In genomic region chr16:23973635-23974367, GRCm38 (mm10) we compare ENCODE assay signal across 35 mouse cellular contexts. TPM values are rescaled to one million over a fixed set of nuclear protein-coding genes. Genes with fewer than 3 reads are reported as not detected.
A peak's percentile ranks its signal among the peaks of the same experiment; 100 is the strongest.
DNase-seq lines count a peak whose midpoint lies in the region; ATAC-seq and TF ChIP-seq lines count a peak whose summit lies in the region.
"Had no signal": no experiment of that assay in that cellular context is flagged by ENCODE, and none has a peak within 500 bp of the region (broad histone marks: within the 10 kb centered on the region; RNA-seq: fewer than 3 reads in every experiment).

No protein-coding gene starts in this region.

- H3K27me3 ChIP-seq in cerebellum, adult 2 months (ENCODE audit: control insufficient read depth, insufficient read depth, low read length) = no peaks in the 10 kb centered on the region
- H3K27me3 ChIP-seq in intestine, postnatal 0 days (replicated peaks; ENCODE audit: control insufficient read depth, insufficient read depth, low read length) = no peaks in the 10 kb centered on the region
- no peaks in the 10 kb centered on the region for H3K27me3 ChIP-seq in intestine, embryonic 16.5 days (replicated peaks; ENCODE audit: control insufficient read depth, insufficient read depth, low read length)
- H3K27me3 ChIP-seq: CH12.LX; embryonic facial prominence, embryonic 12.5 days; embryonic facial prominence, embryonic 15.5 days; intestine, embryonic 15.5 days; Patski had no signal

- no peaks in the 10 kb centered on the region for H3K9me3 ChIP-seq in intestine, postnatal 0 days (ENCODE audit: control insufficient read depth)
- no peaks in the 10 kb centered on the region for H3K9me3 ChIP-seq in intestine, embryonic 16.5 days (ENCODE audit: control insufficient read depth, low read length)
- H3K9me3 ChIP-seq: embryonic facial prominence, embryonic 12.5 days; embryonic facial prominence, embryonic 15.5 days; hindbrain, embryonic 10.5 days; hindbrain, embryonic 13.5 days; intestine, embryonic 15.5 days had no signal

- H3K36me3 ChIP-seq in intestine, postnatal 0 days (ENCODE audit: control insufficient read depth, insufficient read depth) = no peaks in the 10 kb centered on the region; the same call in 1 of the 2 replicates
- H3K36me3 ChIP-seq in intestine, embryonic 16.5 days (ENCODE audit: control insufficient read depth, insufficient read depth, low read length) = no peaks in the 10 kb centered on the region
- H3K36me3 ChIP-seq: embryonic facial prominence, embryonic 12.5 days; G1E; hindbrain, embryonic 10.5 days; hindbrain, embryonic 13.5 days; intestine, embryonic 15.5 days had no signal

- TF ChIP-seq POLR2A in cerebellum, adult 2 months (IDR thresholded peaks at IDR 0.05; ENCODE audit: borderline replicate concordance, insufficient read depth, low read length) = no peak

- TF ChIP-seq CTCF in cerebellum, adult 2 months (IDR thresholded peaks at IDR 0.05; ENCODE audit: borderline replicate concordance, insufficient read depth, low read depth, low read length) = no peak
- no peak for TF ChIP-seq CTCF in intestine, postnatal 0 days (IDR thresholded peaks at IDR 0.05; ENCODE audit: low read depth)

- H3K27ac ChIP-seq in cerebellum, adult 2 months (ENCODE audit: insufficient read depth, low read length) = no peak overlapping the region
- peak overlapping the region; percentile 28; the same call in 1 of the 2 replicates for H3K27ac ChIP-seq in intestine, postnatal 0 days (ENCODE audit: low read depth, low read length)
- H3K27ac ChIP-seq in intestine, embryonic 16.5 days (ENCODE audit: low read length) = no peak overlapping the region
- H3K27ac ChIP-seq: embryonic facial prominence, embryonic 12.5 days; embryonic facial prominence, embryonic 15.5 days; hindbrain, embryonic 10.5 days; hindbrain, embryonic 13.5 days; intestine, embryonic 15.5 days had no signal

- peak; percentile 2 for DNase-seq in cerebellum, adult 9-11 months
- no peak for DNase-seq in cerebellum, adult 2 months
- DNase-seq in adipocyte (ENCODE audit: low spot score) = peak; percentile 60
- DNase-seq: adrenal gland, adult 2 months; adrenal gland, postnatal 14 days; B cell, adult 2 months; cerebellum, adult 18-20 months; cerebellum, postnatal 25 days; forebrain, postnatal 0 days; gastrocnemius, postnatal 36 days; heart, postnatal 36 days; kidney, adult 2 months had no signal

- peak overlapping the region; percentile 65 for H3K4me2 ChIP-seq in intestine, postnatal 0 days (replicated peaks; ENCODE audit: low read depth)
- H3K4me2 ChIP-seq in intestine, embryonic 16.5 days (ENCODE audit: low read depth, low read length) = no peak overlapping the region
- H3K4me2 ChIP-seq: embryonic facial prominence, embryonic 12.5 days; embryonic facial prominence, embryonic 15.5 days; heart, embryonic 11.5 days; hindbrain, embryonic 13.5 days; intestine, embryonic 15.5 days had no signal

- no peak overlapping the region for H3K4me3 ChIP-seq in cerebellum, adult 2 months (replicated peaks; ENCODE audit: insufficient read depth, low read depth, low read length)
- H3K4me3 ChIP-seq in intestine, postnatal 0 days (ENCODE audit: low read depth, low read length) = no peak overlapping the region
- H3K4me3 ChIP-seq in intestine, embryonic 16.5 days (ENCODE audit: low read length) = no peak overlapping the region
- H3K4me3 ChIP-seq: embryonic facial prominence, embryonic 12.5 days; embryonic facial prominence, embryonic 15.5 days; hindbrain, embryonic 10.5 days; hindbrain, embryonic 13.5 days; intestine, embryonic 15.5 days had no signal

- no peak overlapping the region for H3K9ac ChIP-seq in intestine, postnatal 0 days (ENCODE audit: low read depth, low read length)
- no peak overlapping the region for H3K9ac ChIP-seq in intestine, embryonic 16.5 days (ENCODE audit: low read depth, low read length)
- H3K9ac ChIP-seq: embryonic facial prominence, embryonic 12.5 days; embryonic facial prominence, embryonic 15.5 days; forebrain, postnatal 0 days; hindbrain, embryonic 13.5 days; intestine, embryonic 15.5 days had no signal

- WGBS in cerebellum, adult 2 months = 91% methylated on average over 9 of the region's 9 CpGs
- WGBS in intestine, postnatal 0 days = 82% methylated on average over 9 of the region's 9 CpGs
- 92% methylated on average over 9 of the region's 9 CpGs for WGBS in intestine, embryonic 16.5 days

- no peak for ATAC-seq in intestine, postnatal 0 days
- ATAC-seq in intestine, embryonic 16.5 days = no peak
- no peak for ATAC-seq in megakaryocyte progenitor cell, adult 5-6 weeks (replicated peaks; ENCODE audit: poor library complexity)
- ATAC-seq: forebrain, embryonic 14.5 days; forebrain, postnatal 0 days; hindbrain, embryonic 16.5 days; intestine, embryonic 15.5 days; Patski had no signal

- H3K4me1 ChIP-seq in cerebellum, adult 2 months (ENCODE audit: control insufficient read depth, insufficient read depth, low read length) = peaks cover 9% of the 10 kb centered on the region
- H3K4me1 ChIP-seq in intestine, postnatal 0 days (replicated peaks; ENCODE audit: control insufficient read depth, insufficient read depth, low read length) = peaks cover 18% of the 10 kb centered on the region
- H3K4me1 ChIP-seq in intestine, embryonic 16.5 days (ENCODE audit: control insufficient read depth, insufficient read depth, low read length) = peaks cover 5% of the 10 kb centered on the region; the same call in 1 of the 2 replicates
- H3K4me1 ChIP-seq: embryonic facial prominence, embryonic 12.5 days; hindbrain, embryonic 13.5 days had no signal

RNA-seq across cellular contexts. Expression of gene Gm37419, which starts 14.5 kb away (rescaled TPM):
- not detected in 2 replicates for polyA plus RNA-seq in cerebellum, adult 2 months (2012; rRNA removed)
- not detected in 2 replicates for polyA plus RNA-seq in intestine, postnatal 0 days (2015; fragmentation: Nextera tagmentation; extraction: Ambion mirVana)
- not detected in 2 replicates for polyA plus RNA-seq in intestine, embryonic 16.5 days (2015; fragmentation: Nextera tagmentation; extraction: Ambion mirVana)
- not detected in 2 replicates for total RNA-seq in megakaryocyte progenitor cell, adult 5-6 weeks (2015)
- total RNA-seq in megakaryocyte progenitor cell, adult 5-6 weeks (2017) = not detected in 2 replicates
- total RNA-seq: adrenal gland, adult 2 months; adrenal gland, postnatal 14 days; CH12.LX; common myeloid progenitor, adult 5-6 weeks; forebrain, postnatal 0 days; G1E; gastrocnemius, adult 8-10 months; gastrocnemius, postnatal 36 days; granulocyte monocyte progenitor cell, adult 5-6 weeks; heart, adult 8-10 months; heart, postnatal 36 days had no signal
- polyA plus RNA-seq: adrenal gland, adult 2 months; brain, embryonic 14.5 days; embryonic facial prominence, embryonic 12.5 days; embryonic facial prominence, embryonic 15.5 days; forebrain, embryonic 11.5 days; forebrain, embryonic 14.5 days; forebrain, postnatal 0 days; frontal cortex, adult 2 months; G1E; heart, embryonic 11.5 days; heart, embryonic 14.5 days; heart, postnatal 0 days; hindbrain, embryonic 10.5 days; hindbrain, embryonic 13.5 days; hindbrain, embryonic 16.5 days; intestine, embryonic 15.5 days; kidney, adult 2 months had no signal

RNA-seq across cellular contexts. Expression of gene Bcl6, which starts 14.9 kb away (rescaled TPM):
- polyA plus RNA-seq in cerebellum, adult 2 months (2012; rRNA removed) = 30.8 and 41.3 TPM in 2 replicates
- polyA plus RNA-seq in intestine, postnatal 0 days (2015; fragmentation: Nextera tagmentation; extraction: Ambion mirVana) = 2.1 and 2.6 TPM in 2 replicates
- 1.2 TPM in 2 replicates for polyA plus RNA-seq in intestine, embryonic 16.5 days (2015; fragmentation: Nextera tagmentation; extraction: Ambion mirVana)
- total RNA-seq in megakaryocyte progenitor cell, adult 5-6 weeks (2015) = 4.1 and 6.9 TPM in 2 replicates
- 2.4 and 3.2 TPM in 2 replicates for total RNA-seq in megakaryocyte progenitor cell, adult 5-6 weeks (2017)
- polyA plus RNA-seq: G1E had no signal

RNA-seq across cellular contexts. Expression of gene Rtp2, which starts 41.6 kb away (rescaled TPM):
- not detected in 2 replicates for polyA plus RNA-seq in cerebellum, adult 2 months (2012; rRNA removed)
- polyA plus RNA-seq in intestine, postnatal 0 days (2015; fragmentation: Nextera tagmentation; extraction: Ambion mirVana) = not detected in 2 replicates
- not detected in 2 replicates for polyA plus RNA-seq in intestine, embryonic 16.5 days (2015; fragmentation: Nextera tagmentation; extraction: Ambion mirVana)
- not detected in 2 replicates for total RNA-seq in megakaryocyte progenitor cell, adult 5-6 weeks (2015)
- not detected in 2 replicates for total RNA-seq in megakaryocyte progenitor cell, adult 5-6 weeks (2017)
- total RNA-seq: adrenal gland, adult 2 months; adrenal gland, postnatal 14 days; CH12.LX; common myeloid progenitor, adult 5-6 weeks; G1E; gastrocnemius, adult 8-10 months; gastrocnemius, postnatal 36 days; granulocyte monocyte progenitor cell, adult 5-6 weeks; heart, adult 8-10 months; heart, postnatal 36 days had no signal
- polyA plus RNA-seq: adrenal gland, adult 2 months; forebrain, embryonic 11.5 days; forebrain, embryonic 14.5 days; G1E; heart, embryonic 11.5 days; heart, embryonic 14.5 days; heart, postnatal 0 days; hindbrain, embryonic 10.5 days; hindbrain, embryonic 13.5 days; hindbrain, embryonic 16.5 days; intestine, embryonic 15.5 days; kidney, adult 2 months; Patski had no signal

Comparison
In these comparisons a context has a peak if more than half of its experiments do, and no peak if none do; other contexts are left out.
1. DNase-seq: peak in cerebellum, adult 9-11 months (single experiment) and adipocyte (single experiment); none in cerebellum, adult 2 months (0 of 2).